Mouse (Mus musculus) forebrain, embryonic 16.5 days (tissue): ENCODE measurements at regions not wholly inside any gene's neighbourhood (a gene's known extent, or its start where the extent isn't known, plus 50 kb on each side); places are given as distances from the start of the nearest gene placed in this dataset.

Source experiments
- ATAC-seq: fragments of 200-750 bp; cut with Nextera tagmentation; 2 replicates; pipeline ENCODE4 v1.8.0; 2017; ENCODE audit warnings: mild to moderate bottlenecking, moderate library complexity
- H3K27ac ChIP-seq: fragments of 300-500 bp; sonication (generic); 2 replicates; pipeline ENCODE4 v1.5.1; 2014; ENCODE audit warnings: low read length, control low read depth
- H3K27me3 ChIP-seq: fragments of 300-500 bp; sonication (generic); replicated peaks from 2 replicates; pipeline ENCODE4 v1.6.1; 2014; ENCODE audit warnings: low read length; ENCODE audit not compliant: control insufficient read depth, insufficient read depth
- H3K36me3 ChIP-seq: fragments of 300-500 bp; sonication (generic); 2 replicates; pipeline ENCODE4 v1.6.1; 2014; ENCODE audit not compliant: control insufficient read depth, insufficient read depth
- H3K4me1 ChIP-seq: fragments of 300-500 bp; sonication (generic); replicated peaks from 2 replicates; pipeline ENCODE4 v1.6.1; 2014; ENCODE audit warnings: low read length; ENCODE audit not compliant: control insufficient read depth, insufficient read depth
- H3K4me2 ChIP-seq: fragments of 300-500 bp; sonication (generic); 2 replicates; pipeline ENCODE4 v1.6.1; 2014; ENCODE audit warnings: mild to moderate bottlenecking, low read length, control low read depth
- H3K4me3 ChIP-seq: fragments of 300-500 bp; sonication (generic); replicated peaks from 2 replicates; pipeline ENCODE4 v1.5.1; 2014; ENCODE audit warnings: mild to moderate bottlenecking, low read length, control low read depth
- H3K9ac ChIP-seq: fragments of 300-500 bp; sonication (generic); replicated peaks from 2 replicates; pipeline ENCODE4 v1.6.1; 2014; ENCODE audit warnings: low read depth, low read length, control low read depth
- H3K9me3 ChIP-seq: fragments of 300-500 bp; sonication (generic); 2 replicates; pipeline ENCODE4 v1.6.1; 2016; ENCODE audit warnings: low read length; ENCODE audit not compliant: control insufficient read depth
- WGBS: fragments of 180-500 bp; shearing (Covaris S2); extraction: QIAGEN DNeasy Blood & Tissue Kit; methylation state at CpG from one replicate; pipeline ENCODE4 v1.1.7; 2014; 5-methylcytosine and 5-hydroxymethylcytosine counted together

DNA sequence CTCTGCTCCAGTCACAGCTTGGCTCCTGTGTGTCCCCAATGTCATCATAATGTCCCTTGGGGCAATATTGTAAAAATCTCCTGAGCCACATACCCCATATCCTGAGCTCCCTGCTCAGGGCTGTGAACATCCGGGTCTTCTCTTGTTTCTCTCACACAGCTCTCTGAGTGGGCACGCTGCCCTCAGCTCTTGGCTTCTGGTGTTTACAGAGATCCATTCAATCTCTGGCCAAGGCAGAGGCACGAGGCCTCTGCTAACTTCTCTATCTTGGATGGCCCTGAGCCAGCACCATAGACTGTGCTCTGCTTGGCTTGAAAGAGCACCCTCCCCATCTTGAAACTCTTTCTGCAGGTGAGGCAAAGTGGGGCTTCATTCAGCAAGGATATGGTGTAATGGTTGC, 238.2 kb downstream of the Gm26897 start:
- Histone ChIP-seq H3K27ac (no peak overlapping the region), H3K4me3 (no peak overlapping the region), H3K4me1 (peaks cover 12% of the 10 kb centered on the region), H3K36me3 (no peaks in the 10 kb centered on the region), H3K9ac (no peak overlapping the region), H3K27me3 (no peaks in the 10 kb centered on the region), H3K9me3 (peaks cover 7% of the 10 kb centered on the region), H3K4me2 (no peak overlapping the region)
- 46% methylated on average over 3 of the region's 3 CpGs for WGBS
- no peak for ATAC-seq

DNA sequence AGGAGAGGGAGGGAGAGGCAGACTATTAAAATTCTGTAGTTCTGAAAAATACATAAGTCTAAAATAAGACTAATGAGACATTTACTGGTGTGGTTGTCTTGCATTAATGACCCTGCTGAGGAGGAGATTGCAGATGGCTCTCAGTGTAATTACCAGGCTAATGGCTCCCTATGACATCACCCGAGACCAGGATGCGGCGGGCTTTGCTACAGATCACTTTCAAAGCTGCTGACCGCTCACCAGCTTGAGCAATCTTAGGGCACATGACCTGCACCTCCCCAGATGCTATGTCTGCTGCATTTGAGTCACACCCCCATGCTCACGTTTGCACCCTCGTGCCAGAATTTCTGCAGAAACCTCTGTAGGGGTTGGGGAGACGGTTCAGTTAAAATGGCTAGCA, 242.0 kb downstream of the Gm26897 start:
- 0 out of 2 replicates have a peak overlapping the region, but pooled peaks have one; percentile 4 for H3K27ac ChIP-seq
- no peaks in the 10 kb centered on the region for H3K27me3 ChIP-seq
- H3K36me3 ChIP-seq = no peaks in the 10 kb centered on the region
- no peak overlapping the region for H3K9ac ChIP-seq
- peaks cover 7% of the 10 kb centered on the region for H3K9me3 ChIP-seq
- peaks cover 4% of the 10 kb centered on the region for H3K4me1 ChIP-seq
- no peak overlapping the region for H3K4me3 ChIP-seq
- no peak overlapping the region for H3K4me2 ChIP-seq
- 17% methylated on average over 7 of the region's 7 CpGs for whole genome bisulfite sequencing
- ATAC-seq = peak; percentile 38; the same call in 1 of the 2 replicates

DNA sequence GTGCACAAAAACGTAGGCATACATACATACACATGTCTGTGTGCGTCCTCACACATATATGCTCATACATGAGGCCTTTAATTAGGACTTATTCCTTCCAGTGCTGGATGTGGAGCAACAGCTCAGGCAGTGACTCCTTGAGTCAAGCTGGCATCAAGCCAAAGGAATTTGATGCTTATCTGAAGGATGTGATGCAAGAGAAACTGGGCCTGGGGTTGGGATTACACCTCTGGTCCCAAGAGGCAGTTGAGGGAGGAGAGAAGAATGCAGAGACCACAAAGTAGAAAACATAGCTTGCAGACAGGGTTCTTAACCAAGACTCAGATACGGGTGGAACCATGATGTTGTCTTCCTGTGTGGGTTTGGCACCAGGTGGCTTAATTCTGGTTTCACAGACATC, 245.9 kb downstream of the Gm26897 start:
- WGBS = 86% methylated on average over 3 of the region's 3 CpGs
- no peak overlapping the region for H3K27ac ChIP-seq
- H3K9ac ChIP-seq = no peak overlapping the region
- no peak overlapping the region for H3K4me3 ChIP-seq
- ATAC-seq = no peak
- no peaks in the 10 kb centered on the region for H3K27me3 ChIP-seq
- peaks cover 4% of the 10 kb centered on the region for H3K4me1 ChIP-seq
- H3K9me3 ChIP-seq = peaks cover 6% of the 10 kb centered on the region
- H3K36me3 ChIP-seq = no peaks in the 10 kb centered on the region
- H3K4me2 ChIP-seq = no peak overlapping the region

DNA sequence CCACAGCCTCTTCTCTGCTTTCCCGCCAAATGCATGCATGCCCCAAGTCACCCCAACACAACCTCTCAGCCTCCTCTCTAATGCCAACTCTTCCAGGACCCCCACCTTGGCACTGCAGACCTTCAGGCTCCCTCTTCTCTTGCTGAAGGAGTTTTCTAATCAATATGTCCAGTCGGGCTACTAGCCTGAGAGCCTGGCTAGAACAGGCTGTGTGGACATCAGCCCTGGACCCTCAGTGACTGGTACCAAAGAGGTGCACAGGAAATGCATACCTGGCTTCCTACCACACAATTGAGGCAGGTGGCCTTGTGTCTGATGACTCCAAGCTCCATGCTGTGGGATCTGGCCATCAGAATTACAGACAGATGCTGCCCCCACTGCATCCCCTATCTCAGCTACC, 248.4 kb downstream of the Gm26897 start:
- H3K27ac ChIP-seq = no peak overlapping the region
- no peak overlapping the region for H3K4me3 ChIP-seq
- H3K9ac ChIP-seq = no peak overlapping the region
- no peak overlapping the region for H3K4me2 ChIP-seq
- no peaks in the 10 kb centered on the region for H3K9me3 ChIP-seq
- WGBS = 90% methylated on average over 2 of the region's 2 CpGs
- no peak for ATAC-seq
- no peaks in the 10 kb centered on the region for H3K36me3 ChIP-seq
- H3K4me1 ChIP-seq = no peaks in the 10 kb centered on the region
- no peaks in the 10 kb centered on the region for H3K27me3 ChIP-seq

DNA sequence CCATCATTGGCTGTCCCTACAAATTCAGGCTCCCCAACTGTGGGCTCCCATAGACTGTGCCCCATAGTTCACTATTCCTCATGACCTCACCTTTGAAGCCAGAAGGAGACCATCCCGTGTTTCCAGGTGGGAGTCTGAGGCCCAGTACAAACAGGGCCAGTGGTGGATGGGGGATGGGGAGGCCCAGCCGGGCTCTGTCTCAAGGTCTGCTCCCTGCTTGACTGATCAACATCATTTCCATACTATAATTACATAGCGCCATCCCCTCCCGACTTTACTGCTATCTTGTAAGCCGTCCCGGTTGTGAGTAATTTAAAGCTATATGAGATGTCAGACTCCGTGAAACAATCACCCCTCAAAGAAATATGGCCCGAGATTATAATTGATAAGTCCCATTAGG, 252.3 kb downstream of the Gm26897 start:
- Histone ChIP-seq H3K27ac (no peak overlapping the region), H3K9ac (no peak overlapping the region), H3K4me2 (no peak overlapping the region), H3K4me3 (no peak overlapping the region), H3K9me3 (no peaks in the 10 kb centered on the region), H3K4me1 (no peaks in the 10 kb centered on the region), H3K27me3 (no peaks in the 10 kb centered on the region), H3K36me3 (no peaks in the 10 kb centered on the region)
- no peak for ATAC-seq
- WGBS = 73% methylated on average over 8 of the region's 8 CpGs

DNA sequence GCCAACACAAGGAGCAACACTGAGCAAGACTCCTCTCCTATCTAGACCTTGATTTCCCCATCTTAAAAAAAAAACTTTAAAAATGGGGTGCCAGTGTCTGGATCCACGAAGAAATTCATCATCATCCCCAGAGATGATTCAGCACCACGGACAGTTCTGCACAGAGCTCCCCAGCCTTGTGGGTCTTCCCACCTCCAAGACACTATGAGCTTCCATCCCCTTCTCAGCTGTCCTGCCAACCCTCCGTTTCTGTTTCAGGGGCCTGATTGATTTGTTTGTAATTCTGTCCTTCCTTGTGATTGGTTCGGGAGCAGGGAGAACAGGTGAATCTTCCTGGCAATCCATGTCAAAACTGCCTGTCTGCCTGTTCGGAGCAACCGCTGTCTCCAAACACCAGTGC, 253.3 kb downstream of the Gm26897 start:
- Histone ChIP-seq H3K27ac (no peak overlapping the region), H3K27me3 (no peaks in the 10 kb centered on the region), H3K4me3 (no peak overlapping the region), H3K36me3 (no peaks in the 10 kb centered on the region), H3K4me1 (0 out of 2 replicates have a peak, but pooled peaks cover 2% of the 10 kb centered on the region), H3K4me2 (no peak overlapping the region), H3K9me3 (no peaks in the 10 kb centered on the region), H3K9ac (no peak overlapping the region)
- WGBS = 48% methylated on average over 6 of the region's 6 CpGs
- no peak for ATAC-seq

DNA sequence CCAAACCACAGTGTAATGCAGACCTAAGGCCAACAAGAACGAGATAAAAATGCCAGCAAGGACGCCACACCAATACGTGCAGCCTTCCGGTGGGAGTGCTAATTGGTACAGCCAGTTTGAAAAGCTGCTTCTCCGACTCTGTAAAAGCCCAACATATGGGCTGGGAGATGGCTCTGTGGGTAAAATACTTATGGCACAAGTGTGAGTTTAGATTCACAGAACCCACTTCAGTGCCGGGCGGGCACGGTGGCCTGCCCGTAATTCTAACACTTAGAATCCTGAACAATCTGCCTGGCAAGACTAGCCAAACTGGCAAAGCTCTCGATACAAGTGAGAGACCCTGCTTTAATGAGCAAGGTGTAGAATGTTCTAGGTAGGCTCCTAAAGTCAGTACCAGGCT, 258.1 kb downstream of the Gm26897 start:
- peak overlapping the region; percentile 20; the same call in 1 of the 2 replicates for H3K27ac ChIP-seq
- 66% methylated on average over 10 of the region's 10 CpGs for WGBS
- no peak for ATAC-seq

DNA sequence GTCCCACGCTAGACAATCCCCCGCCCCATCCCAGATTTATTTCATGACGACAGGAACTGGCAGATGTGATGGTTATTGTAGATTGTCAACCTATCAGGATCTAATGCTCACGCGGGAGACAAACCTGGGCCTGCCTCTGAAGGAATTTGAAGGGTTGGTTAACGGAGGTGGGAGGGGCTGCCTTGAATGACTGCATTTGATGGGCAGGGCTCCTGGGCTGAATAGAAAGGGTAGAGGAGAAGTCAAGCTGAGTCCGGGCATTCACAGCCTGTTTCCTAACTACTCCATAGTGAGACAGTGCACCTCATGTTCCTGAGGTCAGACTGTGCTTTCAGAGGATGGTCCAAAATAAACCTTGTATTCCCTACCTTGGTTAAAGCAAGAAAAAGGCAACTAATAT, 259.1 kb downstream of the Cryba4 start:
- 44% methylated on average over 7 of the region's 7 CpGs for WGBS
- no peak overlapping the region for H3K27ac ChIP-seq
- no peak for ATAC-seq

More for the DNA sequence above, 258.1 kb downstream of the Gm26897 start:
- Histone ChIP-seq H3K9me3 (no peaks in the 10 kb centered on the region), H3K9ac (no peak overlapping the region), H3K36me3 (no peaks in the 10 kb centered on the region), H3K4me1 (peaks cover 4% of the 10 kb centered on the region), H3K4me3 (no peak overlapping the region), H3K4me2 (no peak overlapping the region), H3K27me3 (no peaks in the 10 kb centered on the region)

DNA sequence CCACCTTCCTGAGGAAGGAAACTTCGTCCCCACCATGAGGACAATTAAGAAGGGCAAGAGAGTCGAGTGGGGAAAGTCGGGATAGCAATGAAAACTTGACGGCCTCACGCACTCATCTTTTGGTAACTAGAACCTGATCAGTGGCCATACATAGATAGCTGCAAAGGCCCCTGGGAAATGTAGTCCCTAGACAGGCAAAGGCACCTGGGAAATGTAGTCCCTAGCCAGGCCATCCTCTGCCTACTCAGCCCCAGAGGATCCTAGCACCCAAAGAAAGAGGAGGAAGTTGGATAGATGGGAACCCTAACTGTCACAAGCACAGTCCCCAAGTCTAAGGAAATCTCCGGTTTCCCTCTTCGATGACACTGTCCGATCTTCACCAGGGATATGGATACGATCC, 258.4 kb downstream of the Cryba4 start:
- H3K36me3 ChIP-seq = no peaks in the 10 kb centered on the region
- no peak overlapping the region for H3K27ac ChIP-seq
- H3K4me2 ChIP-seq = no peak overlapping the region
- no peak overlapping the region for H3K9ac ChIP-seq
- H3K27me3 ChIP-seq = no peaks in the 10 kb centered on the region
- H3K4me3 ChIP-seq = no peak overlapping the region
- ATAC-seq = peak; percentile 43; the same call in 1 of the 2 replicates
- H3K4me1 ChIP-seq = peaks cover 6% of the 10 kb centered on the region
- 82% methylated on average over 9 of the region's 9 CpGs for WGBS
- no peaks in the 10 kb centered on the region for H3K9me3 ChIP-seq

More for the DNA sequence above, 259.1 kb downstream of the Cryba4 start:
- no peaks in the 10 kb centered on the region for H3K36me3 ChIP-seq
- peaks cover 6% of the 10 kb centered on the region for H3K4me1 ChIP-seq
- no peaks in the 10 kb centered on the region for H3K27me3 ChIP-seq
- no peak overlapping the region for H3K9ac ChIP-seq
- H3K4me2 ChIP-seq = no peak overlapping the region
- H3K4me3 ChIP-seq = no peak overlapping the region
- H3K9me3 ChIP-seq = no peaks in the 10 kb centered on the region

DNA sequence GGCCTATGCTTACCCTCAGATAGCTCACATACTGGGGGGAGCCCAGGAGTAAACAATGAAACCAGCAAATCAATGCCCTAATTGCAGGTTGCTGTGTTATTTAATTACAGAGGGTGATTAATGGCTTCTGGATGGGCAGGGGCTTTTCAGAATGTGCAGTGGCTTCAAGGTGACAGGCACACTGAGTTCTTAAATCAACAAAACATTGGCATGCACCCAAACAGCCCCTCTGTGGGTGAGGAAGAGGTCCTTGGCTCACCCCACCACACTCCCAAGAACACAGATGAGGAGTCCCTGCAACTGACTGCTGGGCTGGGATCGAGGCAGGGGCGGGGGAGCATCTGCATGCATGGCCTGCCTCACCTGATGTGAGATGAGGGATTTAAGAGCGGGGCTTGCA, 255.5 kb downstream of the Cryba4 start:
- no peaks in the 10 kb centered on the region for H3K9me3 ChIP-seq
- peaks cover 20% of the 10 kb centered on the region for H3K4me1 ChIP-seq
- WGBS = 42% methylated on average over 3 of the region's 3 CpGs
- peak; percentile 44 for ATAC-seq
- no peak overlapping the region for H3K27ac ChIP-seq
- H3K4me3 ChIP-seq = no peak overlapping the region
- no peak overlapping the region for H3K9ac ChIP-seq
- no peak overlapping the region for H3K4me2 ChIP-seq
- H3K36me3 ChIP-seq = no peaks in the 10 kb centered on the region
- H3K27me3 ChIP-seq = no peaks in the 10 kb centered on the region
